8 mouse cellular contexts compared by ENCODE assay signal in genomic region chr9:20857131-20857530, GRCm38 (mm10). TPM values are rescaled to one million over a fixed set of nuclear protein-coding genes. Genes with fewer than 3 reads are reported as not detected.
DNase-seq lines count a peak whose midpoint lies in the region; ATAC-seq and TF ChIP-seq lines count a peak whose summit lies in the region.

No protein-coding gene starts in this region.

- TF ChIP-seq POLR2A in heart, adult 2 months (IDR thresholded peaks at IDR 0.05; ENCODE audit: insufficient read depth, low read depth, low read length): no peak

- intact Hi-C loops in heart, adult 2 months (cut with DNase I): no loop called here
- intact Hi-C loops in left cerebral cortex, postnatal 10 days (cut with DNase I): no loop called here

- no peaks in the 10 kb centered on the region for H3K4me1 ChIP-seq in heart, adult 2 months (ENCODE audit: control insufficient read depth, insufficient read depth, low read length)
- no peaks in the 10 kb centered on the region for H3K4me1 ChIP-seq in heart, embryonic 12.5 days (replicated peaks)
- H3K4me1 ChIP-seq in liver, embryonic 14.5 days (replicated peaks; ENCODE audit: control insufficient read depth in 2 of 2, insufficient read depth in 2 of 2, low read length in 1 of 2): peaks cover 0 to 5% of the 10 kb centered on the region in 2 experiments; a peak in 2 of 4 replicates

- peak; percentile 30 to 46 for DNase-seq in heart, adult 2 months
- peak; percentile 86 for DNase-seq in ES-CJ7 (ENCODE audit: low read depth, low spot score)
- DNase-seq in forelimb bud, embryonic 11.5 days (ENCODE audit: low read depth, low spot score): peak; percentile 86
- peak; percentile 56 to 58 (median 57) for DNase-seq in liver, embryonic 14.5 days (ENCODE audit: low read depth in 3 of 3, low spot score in 3 of 3)
- DNase-seq in thymus, postnatal 0 days (ENCODE audit: low spot score): peak; percentile 78
- no peak for DNase-seq in left cerebral cortex, postnatal 10 days (ENCODE audit: extremely low spot score in 1 of 2, low spot score in 2 of 2)
- DNase-seq in gastrocnemius, postnatal 4 days (ENCODE audit: low spot score in 2 of 2): no peak

- no peak overlapping the region for H3K4me3 ChIP-seq in heart, adult 2 months
- H3K4me3 ChIP-seq in heart, embryonic 12.5 days: no peak overlapping the region
- H3K4me3 ChIP-seq in liver, embryonic 14.5 days (ENCODE audit: insufficient read depth in 1 of 2, low read depth in 2 of 2, low read length in 2 of 2): no peak overlapping the region

- 0 out of 2 replicates have a peak, but pooled peaks have one; percentile 43 for TF ChIP-seq EP300 in heart, adult 2 months (IDR thresholded peaks at IDR 0.05; ENCODE audit: insufficient read depth, low read depth, low read length)
- TF ChIP-seq EP300 in liver, embryonic 14.5 days (IDR thresholded peaks at IDR 0.05; ENCODE audit: low read depth): no peak

- no peak for TF ChIP-seq CTCF in heart, adult 2 months (IDR thresholded peaks at IDR 0.05)
- no peak for TF ChIP-seq CTCF in liver, embryonic 14.5 days (IDR thresholded peaks at IDR 0.05; ENCODE audit: low read depth)

- H3K4me2 ChIP-seq in heart, embryonic 12.5 days: no peak overlapping the region
- no peak overlapping the region for H3K4me2 ChIP-seq in liver, embryonic 14.5 days (ENCODE audit: low read depth)

- no peaks in the 10 kb centered on the region for H3K36me3 ChIP-seq in heart, adult 2 months (ENCODE audit: control insufficient read depth, insufficient read depth, low read length)
- no peaks in the 10 kb centered on the region for H3K36me3 ChIP-seq in heart, embryonic 12.5 days
- no peaks in the 10 kb centered on the region for H3K36me3 ChIP-seq in liver, embryonic 14.5 days (replicated peaks; ENCODE audit: control insufficient read depth, insufficient read depth, low read depth)

- WGBS in heart, adult 2 months: 12% methylated on average over 6 of the region's 6 CpGs
- WGBS in heart, embryonic 12.5 days: 8% methylated on average over 6 of the region's 6 CpGs
- 5% methylated on average over 6 of the region's 6 CpGs for WGBS in liver, embryonic 14.5 days (ENCODE audit: insufficient replicate concordance)

- no peaks in the 10 kb centered on the region for H3K9me3 ChIP-seq in heart, embryonic 12.5 days (replicated peaks)
- no peaks in the 10 kb centered on the region for H3K9me3 ChIP-seq in liver, embryonic 14.5 days (ENCODE audit: control insufficient read depth, low read length)

- no peaks in the 10 kb centered on the region for H3K79me2 ChIP-seq in heart, adult 2 months (replicated peaks; ENCODE audit: control insufficient read depth, insufficient read depth, low read length)

- ATAC-seq in heart, embryonic 12.5 days (ENCODE audit: insufficient number of reproducible peaks, low FRiP score): no peak
- ATAC-seq in liver, embryonic 14.5 days (ENCODE audit: insufficient read depth): no peak

- H3K9ac ChIP-seq in heart, adult 2 months (ENCODE audit: low read depth, low read length): no peak overlapping the region
- no peak overlapping the region for H3K9ac ChIP-seq in heart, embryonic 12.5 days
- H3K9ac ChIP-seq in liver, embryonic 14.5 days (replicated peaks): no peak overlapping the region

- H3K27me3 ChIP-seq in heart, adult 2 months (ENCODE audit: control insufficient read depth, insufficient read depth, low read length): no peaks in the 10 kb centered on the region
- H3K27me3 ChIP-seq in heart, embryonic 12.5 days (replicated peaks): no peaks in the 10 kb centered on the region
- no peaks in the 10 kb centered on the region for H3K27me3 ChIP-seq in liver, embryonic 14.5 days (ENCODE audit: control insufficient read depth, insufficient read depth, low read length)

- H3K27ac ChIP-seq in heart, adult 2 months: no peak overlapping the region
- H3K27ac ChIP-seq in heart, embryonic 12.5 days (ENCODE audit: poor library complexity, severe bottlenecking): no peak overlapping the region
- H3K27ac ChIP-seq in liver, embryonic 14.5 days: no peak overlapping the region

RNA-seq across cellular contexts. Expression of gene A230050P20Rik, which starts 11.3 kb away (rescaled TPM):
- total RNA-seq in heart, adult 2 months (2021): 1 to 10 TPM; 3.9 to 4.3 TPM
- polyA plus RNA-seq in heart, adult 2 months (2012; rRNA removed): 16.4 and 21.2 TPM in 2 replicates
- 6.5 and 7.1 TPM in 2 replicates for polyA plus RNA-seq in heart, embryonic 12.5 days (2016; fragmentation: Nextera tagmentation; extraction: Ambion mirVana)
- 11.5 and 13.0 TPM in 2 replicates for polyA plus RNA-seq in liver, embryonic 14.5 days (2012; rRNA removed)
- polyA plus RNA-seq in liver, embryonic 14.5 days (2014; fragmentation: Nextera tagmentation; extraction: Ambion mirVana): 1.1 and 1.7 TPM in 2 replicates
- polyA plus RNA-seq in thymus, postnatal 0 days (2015; fragmentation: Nextera tagmentation; extraction: Ambion mirVana): 9.2 and 15.1 TPM in 2 replicates
- total RNA-seq in left cerebral cortex, postnatal 10 days (2021): 10 to 100 TPM; 48.8 to 50.5 TPM
- total RNA-seq in gastrocnemius, postnatal 4 days (2021): 1 to 10 TPM; 8.2 to 9.7 TPM

RNA-seq across cellular contexts. Expression of gene Angptl6, which starts 22.4 kb away (rescaled TPM):
- total RNA-seq in heart, adult 2 months (2021): 1 to 10 TPM; 3.9 to 4.0 TPM
- polyA plus RNA-seq in heart, adult 2 months (2012; rRNA removed): 4.0 and 5.4 TPM in 2 replicates
- 1.5 and 2.5 TPM in 2 replicates for polyA plus RNA-seq in heart, embryonic 12.5 days (2016; fragmentation: Nextera tagmentation; extraction: Ambion mirVana)
- polyA plus RNA-seq in liver, embryonic 14.5 days (2012; rRNA removed): 8.1 and 9.3 TPM in 2 replicates
- 6.8 and 7.6 TPM in 2 replicates for polyA plus RNA-seq in liver, embryonic 14.5 days (2014; fragmentation: Nextera tagmentation; extraction: Ambion mirVana)
- 6.7 and 7.3 TPM in 2 replicates for polyA plus RNA-seq in thymus, postnatal 0 days (2015; fragmentation: Nextera tagmentation; extraction: Ambion mirVana)
- total RNA-seq in left cerebral cortex, postnatal 10 days (2021): 1 to 10 TPM; 8.8 to 9.7 TPM
- 1 to 10 TPM; 3.9 to 4.5 TPM for total RNA-seq in gastrocnemius, postnatal 4 days (2021)

RNA-seq across cellular contexts. Expression of gene Ppan, which starts 30.8 kb away (rescaled TPM):
- total RNA-seq in heart, adult 2 months (2021): 1 to 10 TPM; 5.9 to 6.7 TPM
- polyA plus RNA-seq in heart, adult 2 months (2012; rRNA removed): 11.9 and 18.8 TPM in 2 replicates
- 43.5 and 44.3 TPM in 2 replicates for polyA plus RNA-seq in heart, embryonic 12.5 days (2016; fragmentation: Nextera tagmentation; extraction: Ambion mirVana)
- polyA plus RNA-seq in liver, embryonic 14.5 days (2012; rRNA removed): 70.6 and 84.8 TPM in 2 replicates
- polyA plus RNA-seq in liver, embryonic 14.5 days (2014; fragmentation: Nextera tagmentation; extraction: Ambion mirVana): 50.2 and 56.1 TPM in 2 replicates
- 74.4 and 83.0 TPM in 2 replicates for polyA plus RNA-seq in thymus, postnatal 0 days (2015; fragmentation: Nextera tagmentation; extraction: Ambion mirVana)
- 10 to 100 TPM; 27.8 to 30.0 TPM for total RNA-seq in left cerebral cortex, postnatal 10 days (2021)
- 10 to 100 TPM; 25.0 to 28.7 TPM for total RNA-seq in gastrocnemius, postnatal 4 days (2021)

RNA-seq across cellular contexts. Expression of gene Rdh8, which starts 38.8 kb away (rescaled TPM):
- not detected for total RNA-seq in heart, adult 2 months (2021)
- not detected in 2 replicates for polyA plus RNA-seq in heart, adult 2 months (2012; rRNA removed)
- polyA plus RNA-seq in heart, embryonic 12.5 days (2016; fragmentation: Nextera tagmentation; extraction: Ambion mirVana): not detected in 2 replicates
- not detected in 2 replicates for polyA plus RNA-seq in liver, embryonic 14.5 days (2012; rRNA removed)
- not detected in 2 replicates for polyA plus RNA-seq in liver, embryonic 14.5 days (2014; fragmentation: Nextera tagmentation; extraction: Ambion mirVana)
- polyA plus RNA-seq in thymus, postnatal 0 days (2015; fragmentation: Nextera tagmentation; extraction: Ambion mirVana): not detected in 2 replicates
- total RNA-seq in left cerebral cortex, postnatal 10 days (2021): not detected
- not detected for total RNA-seq in gastrocnemius, postnatal 4 days (2021)

RNA-seq across cellular contexts. Expression of gene Eif3g, which starts 41.3 kb away (rescaled TPM):
- 100 to 1,000 TPM; 101 to 113 TPM for total RNA-seq in heart, adult 2 months (2021)
- 69.6 and 69.9 TPM in 2 replicates for polyA plus RNA-seq in heart, adult 2 months (2012; rRNA removed)
- 215 and 236 TPM in 2 replicates for polyA plus RNA-seq in heart, embryonic 12.5 days (2016; fragmentation: Nextera tagmentation; extraction: Ambion mirVana)
- polyA plus RNA-seq in liver, embryonic 14.5 days (2012; rRNA removed): 74.2 and 104 TPM in 2 replicates
- polyA plus RNA-seq in liver, embryonic 14.5 days (2014; fragmentation: Nextera tagmentation; extraction: Ambion mirVana): 170 and 181 TPM in 2 replicates
- 303 and 310 TPM in 2 replicates for polyA plus RNA-seq in thymus, postnatal 0 days (2015; fragmentation: Nextera tagmentation; extraction: Ambion mirVana)
- total RNA-seq in left cerebral cortex, postnatal 10 days (2021): 100 to 1,000 TPM; 120 to 127 TPM
- total RNA-seq in gastrocnemius, postnatal 4 days (2021): 100 to 1,000 TPM; 146 to 158 TPM

Comparison
In these comparisons a context has a peak if more than half of its experiments do, and no peak if none do; other contexts are left out.
1. DNase-seq: peak in heart, adult 2 months (2 of 2), ES-CJ7 (single experiment), forelimb bud, embryonic 11.5 days (single experiment), liver, embryonic 14.5 days (3 of 3) and thymus, postnatal 0 days (single experiment); none in left cerebral cortex, postnatal 10 days (0 of 2) and gastrocnemius, postnatal 4 days (0 of 2).